Mouse (Mus musculus) heart, postnatal 0 days (tissue): ENCODE data around the gene Pygl. TPM values are rescaled to one million over a fixed set of nuclear protein-coding genes. Genes with fewer than 3 reads are reported as not detected.
"Not testable (repeated sequence)": the region's sequence is repeated elsewhere in the genome, so short reads cannot be mapped to it uniquely, and the experiment has no call there.

Experiments
- ATAC-seq: fragments of 200-750 bp; cut with Nextera tagmentation; 2 replicates; pipeline ENCODE4 v1.8.0; 2017; ENCODE audit warnings: low read depth, moderate number of reproducible peaks, moderate library complexity; ENCODE audit not compliant: insufficient read depth
- DNase-seq: peaks from one replicate; pipeline ENCODE4 v3.0.0-alpha.2; 2016; ENCODE audit warnings: low spot score
- H3K27ac ChIP-seq: fragments of 300-500 bp; sonication (generic); 2 replicates; pipeline ENCODE4 v1.5.1; 2014; ENCODE audit warnings: low read depth, mild to moderate bottlenecking
- H3K27me3 ChIP-seq: fragments of 300-500 bp; sonication (generic); 2 replicates; pipeline ENCODE4 v1.6.1; 2014; ENCODE audit warnings: low read length, mixed read lengths; ENCODE audit not compliant: control insufficient read depth, insufficient read depth
- H3K36me3 ChIP-seq: fragments of 300-500 bp; sonication (generic); replicated peaks from 2 replicates; pipeline ENCODE4 v1.6.1; 2014; ENCODE audit warnings: low read length, mixed read lengths; ENCODE audit not compliant: control insufficient read depth, insufficient read depth
- H3K4me1 ChIP-seq: fragments of 300-500 bp; sonication (generic); 2 replicates; pipeline ENCODE4 v1.6.1; 2014; ENCODE audit warnings: antibody characterized with exemption; ENCODE audit not compliant: control insufficient read depth, insufficient read depth
- H3K4me2 ChIP-seq: fragments of 300-500 bp; sonication (generic); 2 replicates; pipeline ENCODE4 v1.6.1; 2014; ENCODE audit warnings: low read depth, mild to moderate bottlenecking, low read length, moderate library complexity
- H3K4me3 ChIP-seq: fragments of 300-500 bp; sonication (generic); 2 replicates; pipeline ENCODE4 v1.5.1; 2014; ENCODE audit warnings: low read depth, low read length
- H3K9ac ChIP-seq: fragments of 300-500 bp; sonication (generic); replicated peaks from 2 replicates; pipeline ENCODE4 v1.6.1; 2014; ENCODE audit warnings: low read depth, low read length, mixed read lengths
- H3K9me3 ChIP-seq: fragments of 300-500 bp; sonication (generic); replicated peaks from 2 replicates; pipeline ENCODE4 v1.6.1; 2016; ENCODE audit warnings: low read length; ENCODE audit not compliant: control insufficient read depth
- CTCF ChIP-seq: IDR thresholded peaks from 2 replicates; pipeline ENCODE4 v1.5.1; 2016; ENCODE audit warnings: antibody characterized with exemption, control low read depth, low read depth
- EP300 ChIP-seq: IDR thresholded peaks from 2 replicates; pipeline ENCODE4 v1.6.1; 2016; ENCODE audit warnings: antibody characterized with exemption, low read depth
- WGBS: fragments of 180-500 bp; shearing (Covaris S2); extraction: QIAGEN DNeasy Blood & Tissue Kit; methylation state at CpG from one replicate; pipeline ENCODE4 v1.1.7; 2014; 5-methylcytosine and 5-hydroxymethylcytosine counted together
- polyA plus RNA-seq: library from polyadenylated mRNA; unstranded; fragments of >200 nt; fragmentation: Nextera tagmentation; extraction: Ambion mirVana; gene quantifications from 2 replicates; pipeline ENCODE4 v1.2.1, GENCODE M21; 2015
- total RNA-seq: library from RNA; depleted of rRNA; stranded (reverse); fragments of >200 nt; gene quantifications from 2 replicates; pipeline ENCODE4 v1.2.3, GENCODE M21; 2014; ENCODE audit warnings: low replicate concordance

Pygl gene
- total and polyA plus RNA-seq, 2 experiments from 2014 or later: 31.6 to 43.2 TPM

GRCm38 (mm10) chr12:70196341-70196740 is 34.9 kb downstream of the Pygl start:
- DNase-seq (no peak), ATAC-seq (no peak)
- H3K4me1 ChIP-seq: no peaks in the 10 kb centered on the region
- H3K27ac ChIP-seq: no peak overlapping the region
- no peak overlapping the region for H3K9ac ChIP-seq
- H3K9me3 ChIP-seq: no peaks in the 10 kb centered on the region
- no peak overlapping the region for H3K4me3 ChIP-seq
- H3K4me2 ChIP-seq: no peak overlapping the region
- TF ChIP-seq EP300: no peak
- no peak for TF ChIP-seq CTCF
- H3K27me3 ChIP-seq: no peaks in the 10 kb centered on the region
- peaks cover 44% of the 10 kb centered on the region for H3K36me3 ChIP-seq
- WGBS: 84% methylated on average over 5 of the region's 5 CpGs

GRCm38 (mm10) chr12:70195426-70195825 is 35.9 kb downstream of the Pygl start:
- peaks cover 40% of the 10 kb centered on the region for H3K36me3 ChIP-seq
- H3K27me3 ChIP-seq: no peaks in the 10 kb centered on the region
- ATAC-seq (no peak), DNase-seq (no peak)
- no peaks in the 10 kb centered on the region for H3K9me3 ChIP-seq
- no peak overlapping the region for H3K27ac ChIP-seq
- no peak overlapping the region for H3K4me2 ChIP-seq
- no peak overlapping the region for H3K4me3 ChIP-seq
- no peak for TF ChIP-seq CTCF
- no peak for TF ChIP-seq EP300
- H3K9ac ChIP-seq: no peak overlapping the region
- no peaks in the 10 kb centered on the region for H3K4me1 ChIP-seq
- WGBS: 91% methylated on average over 6 of the region's 6 CpGs

GRCm38 (mm10) chr12:70192267-70192727 is 39.0 kb downstream of the Pygl start:
- 35% methylated on average over 19 of the region's 19 CpGs for WGBS
- no peaks in the 10 kb centered on the region for H3K27me3 ChIP-seq
- no peak overlapping the region for H3K27ac ChIP-seq
- no peaks in the 10 kb centered on the region for H3K4me1 ChIP-seq
- peak overlapping the region; percentile 28 for H3K4me3 ChIP-seq
- peak overlapping the region; percentile 45 for H3K4me2 ChIP-seq
- no peak for TF ChIP-seq EP300
- no peak for TF ChIP-seq CTCF
- ATAC-seq (no peak), DNase-seq (no peak)
- no peaks in the 10 kb centered on the region for H3K9me3 ChIP-seq
- no peak overlapping the region for H3K9ac ChIP-seq
- H3K36me3 ChIP-seq: peaks cover 25% of the 10 kb centered on the region

- no peaks in the 10 kb centered on the region for H3K4me1 ChIP-seq
Observed at GRCm38 (mm10) chr12:70184173-70184783, 47.0 kb downstream of the Pygl start.

GRCm38 (mm10) chr12:70183507-70183906 is 47.8 kb downstream of the Pygl start:
- not testable (repeated sequence) for H3K4me3 ChIP-seq, H3K27ac ChIP-seq, DNase-seq, H3K36me3 ChIP-seq, H3K9me3 ChIP-seq, H3K27me3 ChIP-seq, H3K9ac ChIP-seq, H3K4me1 ChIP-seq, ATAC-seq, H3K4me2 ChIP-seq
- 90% methylated on average over 8 of the region's 8 CpGs for WGBS

More at GRCm38 (mm10) chr12:70184173-70184783, 47.0 kb downstream of the Pygl start:
- Histone ChIP-seq H3K27ac (no peak overlapping the region), H3K27me3 (no peaks in the 10 kb centered on the region), H3K4me2 (no peak overlapping the region), H3K9me3 (peaks cover 5% of the 10 kb centered on the region), H3K36me3 (no peaks in the 10 kb centered on the region), H3K9ac (no peak overlapping the region), H3K4me3 (no peak overlapping the region)
- no peak for DNase-seq
- 83% methylated on average over 22 of the region's 22 CpGs for WGBS
- no peak for ATAC-seq
- no peak for TF ChIP-seq CTCF
- TF ChIP-seq EP300: no peak

- Histone ChIP-seq H3K4me3 (no peak overlapping the region), H3K36me3 (no peaks in the 10 kb centered on the region), H3K27ac (no peak overlapping the region), H3K4me2 (no peak overlapping the region), H3K4me1 (no peaks in the 10 kb centered on the region), H3K9ac (no peak overlapping the region), H3K27me3 (no peaks in the 10 kb centered on the region), H3K9me3 (no peaks in the 10 kb centered on the region)
- ATAC-seq (no peak), DNase-seq (no peak)
- 65% methylated on average over 1 of the region's 1 CpGs for WGBS
- TF ChIP-seq CTCF: peak; percentile 10; the same call in 1 of the 2 replicates
- TF ChIP-seq EP300: no peak
Observed at GRCm38 (mm10) chr12:70169969-70170368, 61.3 kb downstream of the Pygl start.
